Mouse (Mus musculus) embryonic facial prominence, embryonic 10.5 days (tissue): Measurements from ENCODE around the gene Lpar5. TPM values are rescaled to one million over a fixed set of nuclear protein-coding genes. Genes with fewer than 3 reads are reported as not detected.

Source experiments
- microRNA-seq: library from miRNA; unstranded; fragments of <30 nt; microRNA quantifications from one replicate; pipeline ENCODE4, GENCODE M21; 2017
- polyA plus RNA-seq: library from polyadenylated mRNA; unstranded; fragments of >200 nt; fragmentation: Nextera tagmentation; extraction: Ambion mirVana; gene quantifications from 2 replicates; pipeline ENCODE4 v1.2.1, GENCODE M21; 2016

Gene Lpar5
- polyA plus RNA-seq, 1 experiment from 2014 or later, result 0.10 TPM

Small RNA genes within 50 kb of the gene (microRNA-seq; reads per million reads assigned to microRNA genes)
- gene Mir7045, result not detected

Other genes starting within 250 kb of the Lpar5 start
- 191 and 212 TPM in 2 replicates for gene Usp5, start 238.4 kb upstream of the Lpar5 start, polyA plus RNA-seq
- gene Cdca3, start 238.4 kb upstream of the Lpar5 start, polyA plus RNA-seq, result 225 and 238 TPM in 2 replicates
- gene Gnb3, start 227.6 kb upstream of the Lpar5 start, polyA plus RNA-seq, result 0.60 and 0.97 TPM in 2 replicates
- 12.2 and 17.0 TPM in 2 replicates for gene P3h3, start 210.2 kb upstream of the Lpar5 start, polyA plus RNA-seq
- gene Gpr162, start 203.9 kb upstream of the Lpar5 start, polyA plus RNA-seq, result 1.3 and 1.4 TPM in 2 replicates
- not detected in 2 replicates for gene Cd4, start 179.7 kb upstream of the Lpar5 start, polyA plus RNA-seq
- 1.2 and 1.6 TPM in 2 replicates for gene Lag3, start 156.2 kb upstream of the Lpar5 start, polyA plus RNA-seq
- gene Ptms, start 147.8 kb upstream of the Lpar5 start, polyA plus RNA-seq, result 203 and 213 TPM in 2 replicates
- 390 and 408 TPM in 2 replicates for gene Mlf2, start 136.5 kb upstream of the Lpar5 start, polyA plus RNA-seq
- 137 and 146 TPM in 2 replicates for gene Cops7a, start 102.4 kb upstream of the Lpar5 start, polyA plus RNA-seq
- gene Pianp, start 71.2 kb upstream of the Lpar5 start, polyA plus RNA-seq, result 0.82 and 1.1 TPM in 2 replicates
- 9.4 and 11.0 TPM in 2 replicates for gene Zfp384, start 58.8 kb upstream of the Lpar5 start, polyA plus RNA-seq
- 125 and 137 TPM in 2 replicates for gene Ing4, start 28.2 kb upstream of the Lpar5 start, polyA plus RNA-seq
- gene Acrbp, start 18.2 kb upstream of the Lpar5 start, polyA plus RNA-seq, result 15.9 and 17.8 TPM in 2 replicates
- gene Chd4, start 28.1 kb downstream of the Lpar5 start, polyA plus RNA-seq, result 102 and 105 TPM in 2 replicates
- gene Nop2, start 64.0 kb downstream of the Lpar5 start, polyA plus RNA-seq, result 94.1 and 99.4 TPM in 2 replicates
- 11.0 and 11.1 TPM in 2 replicates for gene Iffo1, start 77.3 kb downstream of the Lpar5 start, polyA plus RNA-seq
- 2,731 and 2,955 TPM in 2 replicates for gene Gapdh, start 98.5 kb downstream of the Lpar5 start, polyA plus RNA-seq
- 261 and 263 TPM in 2 replicates for gene Ncapd2, start 123.8 kb downstream of the Lpar5 start, polyA plus RNA-seq
- gene Mrpl51, start 123.9 kb downstream of the Lpar5 start, polyA plus RNA-seq, result 207 and 214 TPM in 2 replicates
- 2.6 and 3.1 TPM in 2 replicates for gene Vamp1, start 147.6 kb downstream of the Lpar5 start, polyA plus RNA-seq
- gene Tapbpl, start 163.9 kb downstream of the Lpar5 start, polyA plus RNA-seq, result 0.98 and 1.6 TPM in 2 replicates
- 0.95 and 0.98 TPM in 2 replicates for gene Cd27, start 169.1 kb downstream of the Lpar5 start, polyA plus RNA-seq
- gene Tuba3a, start 218.1 kb downstream of the Lpar5 start, polyA plus RNA-seq, result 0.16 and 0.19 TPM in 2 replicates
- gene Ltbr, start 246.0 kb downstream of the Lpar5 start, polyA plus RNA-seq, result 26.9 and 28.8 TPM in 2 replicates